Mouse (Mus musculus): ENCODE results near the gene Rspry1. TPM values are rescaled to one million over a fixed set of nuclear protein-coding genes. Genes with fewer than 3 reads are reported as not detected.
A peak's percentile ranks its signal among the peaks of the same experiment; 100 is the strongest.

The Rspry1 gene
- polyA plus RNA-seq, 2 experiments: 6.2 to 15.8 TPM

DNA sequence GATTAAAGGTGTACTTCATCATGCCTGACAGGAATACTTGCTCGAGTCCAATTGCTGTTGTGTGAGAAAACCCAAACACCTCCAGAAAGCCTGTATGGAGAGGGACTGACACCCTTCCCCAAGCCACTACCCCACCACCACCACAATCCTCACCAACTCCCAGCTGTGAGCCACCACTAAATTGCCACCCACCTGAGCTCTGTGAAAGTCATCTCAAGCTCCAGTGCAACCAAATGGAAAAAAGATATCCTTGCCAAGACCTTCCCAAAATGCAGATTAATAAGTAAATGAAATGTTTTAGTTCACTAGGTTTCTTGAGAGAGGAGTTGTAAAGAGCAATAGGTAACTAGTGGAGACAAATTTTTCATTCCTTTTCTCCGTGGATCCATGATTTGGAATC is 63.0 kb downstream of the Rspry1 start:
- Histone ChIP-seq H3K36me3 (replicated peaks; ENCODE audit: control insufficient read depth, insufficient read depth, low read depth) (no peaks in the 10 kb centered on the region), H3K4me2 (ENCODE audit: low read depth) (no peak overlapping the region), H3K9ac (replicated peaks) (no peak overlapping the region), H3K27ac (no peak overlapping the region), H3K4me3 (ENCODE audit: insufficient read depth in 1 of 2, low read depth in 2 of 2, low read length in 2 of 2) (no peak overlapping the region), H3K4me1 (replicated peaks; ENCODE audit: control insufficient read depth in 2 of 2, insufficient read depth in 2 of 2, low read length in 1 of 2) (peaks cover 8 to 9% of the 10 kb centered on the region in 2 experiments), H3K9me3 (ENCODE audit: control insufficient read depth, low read length) (no peaks in the 10 kb centered on the region), H3K27me3 (ENCODE audit: control insufficient read depth, insufficient read depth, low read length) (no peaks in the 10 kb centered on the region)
- TF ChIP-seq CTCF (IDR thresholded peaks at IDR 0.05; ENCODE audit: low read depth) (no peak), EP300 (IDR thresholded peaks at IDR 0.05; ENCODE audit: low read depth) (no peak)
- DNase-seq (ENCODE audit: low read depth in 3 of 3, low spot score in 3 of 3) (no peak), ATAC-seq (ENCODE audit: insufficient read depth) (no peak)
- 49% methylated on average over 2 of the region's 2 CpGs for WGBS (ENCODE audit: insufficient replicate concordance)

DNA sequence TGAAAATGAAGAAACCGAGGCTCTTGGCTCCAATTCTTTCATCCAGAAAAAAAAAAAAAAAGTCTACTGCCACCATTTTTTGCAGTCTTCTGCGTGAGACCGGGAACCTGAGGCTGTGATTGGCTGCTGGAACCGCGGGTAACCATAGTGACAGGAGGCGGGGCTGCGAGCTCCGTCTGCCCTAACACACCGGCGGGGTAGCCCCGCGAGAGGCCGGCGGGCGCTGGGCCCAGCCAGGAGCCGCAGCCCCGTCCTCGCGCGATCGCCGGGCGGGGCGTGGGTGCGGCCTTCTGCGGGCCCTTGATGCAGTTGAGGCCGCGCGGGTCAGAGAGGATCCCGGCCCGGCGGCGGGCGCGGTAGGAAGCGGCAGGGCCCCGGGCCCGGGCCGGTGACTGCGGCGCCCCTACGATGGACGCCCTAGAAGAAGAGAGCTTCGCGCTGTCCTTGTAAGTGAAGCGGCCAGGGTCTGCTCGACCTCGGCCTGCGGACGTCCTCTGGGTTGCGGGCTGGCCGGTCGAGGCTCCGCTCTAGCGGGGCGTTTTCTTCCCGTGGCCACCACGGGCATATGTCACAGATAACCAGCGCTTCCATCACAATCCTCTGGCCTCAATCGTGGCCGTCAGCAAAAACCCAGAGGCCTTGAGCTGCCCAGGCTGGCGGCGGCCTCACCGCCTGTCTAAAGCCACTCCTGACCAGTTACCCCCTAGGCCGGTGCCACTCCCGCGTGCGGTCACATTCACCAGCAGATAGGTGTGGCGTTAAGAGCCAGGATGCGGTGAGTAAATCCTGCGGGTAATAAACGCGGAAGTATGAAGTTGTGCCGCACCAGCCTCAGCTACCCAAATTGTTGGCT is 64.9 kb downstream of the Rspry1 start, which contains the start of gene Arl2bp:
TSS of gene Arl2bp (plus strand) at position 145 of the 853 bp plus-strand sequence.
- Histone ChIP-seq H3K9me3 (ENCODE audit: control insufficient read depth, low read length) (no peaks in the 10 kb centered on the region), H3K4me1 (replicated peaks; ENCODE audit: control insufficient read depth in 2 of 2, insufficient read depth in 2 of 2, low read length in 1 of 2) (peaks cover 8 to 9% of the 10 kb centered on the region in 2 experiments), H3K36me3 (replicated peaks; ENCODE audit: control insufficient read depth, insufficient read depth, low read depth) (peaks cover 6% of the 10 kb centered on the region; the same call in 1 of the 2 replicates), H3K4me2 (ENCODE audit: low read depth) (peak within 1 kb of the TSS; percentile 90), H3K27me3 (ENCODE audit: control insufficient read depth, insufficient read depth, low read length) (no peaks in the 10 kb centered on the region), H3K9ac (replicated peaks) (peak within 1 kb of the TSS; percentile 93), H3K27ac (peak within 1 kb of the TSS; percentile 72), H3K4me3 (ENCODE audit: insufficient read depth in 1 of 2, low read depth in 2 of 2, low read length in 2 of 2) (peak within 1 kb of the TSS; percentile 77 to 93)
- TF ChIP-seq CTCF (IDR thresholded peaks at IDR 0.05; ENCODE audit: low read depth) (no peak; the same call in 1 of the 2 replicates), EP300 (IDR thresholded peaks at IDR 0.05; ENCODE audit: low read depth) (no peak)
- ATAC-seq (ENCODE audit: insufficient read depth): peak; percentile 98
- peak; percentile 89 to 90 (median 89) for DNase-seq (ENCODE audit: low read depth in 3 of 3, low spot score in 3 of 3)
- WGBS (ENCODE audit: insufficient replicate concordance): under 1% methylated on average over 74 of the region's 74 CpGs

DNA sequence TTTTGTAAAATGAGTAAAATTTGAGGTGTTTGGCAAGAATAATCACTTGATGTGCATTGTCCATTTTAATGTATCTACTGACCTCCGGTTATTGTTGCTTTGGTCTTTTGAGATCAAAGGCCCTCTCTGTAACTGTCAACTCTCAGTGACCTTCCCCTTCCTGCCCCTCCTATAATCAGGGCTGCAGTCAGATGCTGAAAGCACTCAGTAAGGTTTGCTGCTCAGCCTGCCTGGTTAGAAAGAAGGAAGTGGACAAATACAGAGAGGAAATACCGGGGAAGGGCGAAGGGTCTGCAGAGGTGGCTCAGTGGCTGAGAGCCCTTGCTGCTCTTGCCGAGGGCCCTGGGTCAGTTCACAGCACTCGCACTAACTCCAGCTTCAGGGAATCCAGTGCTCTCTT is 72.6 kb downstream of the Rspry1 start:
- Histone ChIP-seq H3K9me3 (ENCODE audit: control insufficient read depth, low read length) (no peaks in the 10 kb centered on the region), H3K4me2 (ENCODE audit: low read depth) (no peak overlapping the region), H3K27me3 (ENCODE audit: control insufficient read depth, insufficient read depth, low read length) (no peaks in the 10 kb centered on the region), H3K36me3 (replicated peaks; ENCODE audit: control insufficient read depth, insufficient read depth, low read depth) (peaks cover 6% of the 10 kb centered on the region), H3K27ac (no peak overlapping the region), H3K9ac (replicated peaks) (no peak overlapping the region), H3K4me3 (ENCODE audit: insufficient read depth in 1 of 2, low read depth in 2 of 2, low read length in 2 of 2) (no peak overlapping the region), H3K4me1 (replicated peaks; ENCODE audit: control insufficient read depth in 2 of 2, insufficient read depth in 2 of 2, low read length in 1 of 2) (no peaks in the 10 kb centered on the region)
- DNase-seq (ENCODE audit: low read depth in 3 of 3, low spot score in 3 of 3): no peak
- WGBS (ENCODE audit: insufficient replicate concordance): 40% methylated on average over 5 of the region's 5 CpGs
- TF ChIP-seq EP300 (IDR thresholded peaks at IDR 0.05; ENCODE audit: low read depth): no peak
- TF ChIP-seq CTCF (IDR thresholded peaks at IDR 0.05; ENCODE audit: low read depth): no peak
- ATAC-seq (ENCODE audit: insufficient read depth): no peak

DNA sequence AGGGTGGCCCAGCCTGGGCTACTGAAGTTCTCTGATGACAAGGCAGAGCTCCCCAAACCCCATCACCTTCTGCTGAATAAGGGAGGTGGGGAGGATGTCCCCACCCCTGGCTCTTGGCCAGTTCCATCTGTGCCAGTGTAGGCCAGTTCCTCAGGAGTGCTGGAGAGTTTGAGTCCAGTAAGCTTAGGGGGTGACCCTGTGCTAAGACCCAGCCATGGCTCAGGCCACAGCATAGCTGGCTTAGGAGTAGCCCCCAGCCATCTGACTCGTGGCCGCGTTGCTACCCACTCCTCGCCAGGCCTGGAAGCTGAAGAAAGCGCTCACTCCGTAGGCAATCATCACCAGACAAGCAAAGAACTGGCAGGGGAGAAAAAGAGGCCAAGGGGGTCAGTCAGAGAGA is 74.2 kb downstream of the Rspry1 start:
- no peak overlapping the region for H3K4me2 ChIP-seq (ENCODE audit: low read depth)
- TF ChIP-seq CTCF (IDR thresholded peaks at IDR 0.05; ENCODE audit: low read depth) (no peak), EP300 (IDR thresholded peaks at IDR 0.05; ENCODE audit: low read depth) (no peak)
- H3K4me3 ChIP-seq (ENCODE audit: insufficient read depth in 1 of 2, low read depth in 2 of 2, low read length in 2 of 2): no peak overlapping the region
- WGBS (ENCODE audit: insufficient replicate concordance): 77% methylated on average over 6 of the region's 6 CpGs
- DNase-seq (ENCODE audit: low read depth in 3 of 3, low spot score in 3 of 3): no peak
- H3K9me3 ChIP-seq (ENCODE audit: control insufficient read depth, low read length): no peaks in the 10 kb centered on the region; the same call in 1 of the 2 replicates
- no peaks in the 10 kb centered on the region for H3K27me3 ChIP-seq (ENCODE audit: control insufficient read depth, insufficient read depth, low read length)
- no peaks in the 10 kb centered on the region for H3K4me1 ChIP-seq (replicated peaks; ENCODE audit: control insufficient read depth in 2 of 2, insufficient read depth in 2 of 2, low read length in 1 of 2)
- H3K27ac ChIP-seq: no peak overlapping the region
- no peak for ATAC-seq (ENCODE audit: insufficient read depth)
- H3K9ac ChIP-seq (replicated peaks): no peak overlapping the region
- peaks cover 3% of the 10 kb centered on the region for H3K36me3 ChIP-seq (replicated peaks; ENCODE audit: control insufficient read depth, insufficient read depth, low read depth)

DNA sequence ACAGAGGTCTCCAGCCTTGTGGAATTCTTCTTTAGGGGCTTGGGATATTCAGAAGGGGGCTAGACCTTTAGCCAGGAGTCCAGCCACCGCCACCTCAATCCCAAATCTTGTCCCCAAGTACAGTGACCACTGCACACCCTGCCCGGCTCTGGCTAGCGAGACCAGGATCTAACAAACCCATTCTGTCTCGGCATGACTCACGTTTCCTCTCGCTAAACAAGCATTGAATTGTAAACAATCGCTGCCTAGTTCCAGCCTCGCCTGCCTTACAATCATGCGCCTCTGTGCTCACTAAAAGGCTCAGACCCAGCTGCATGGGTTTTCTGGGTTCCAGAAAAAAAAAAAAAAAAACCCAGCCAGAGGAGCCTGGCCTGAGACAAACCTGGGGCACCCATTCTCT is 76.8 kb downstream of the Rspry1 start:
- H3K27ac ChIP-seq: no peak overlapping the region
- no peaks in the 10 kb centered on the region; the same call in 1 of the 2 replicates for H3K9me3 ChIP-seq (ENCODE audit: control insufficient read depth, low read length)
- TF ChIP-seq CTCF (IDR thresholded peaks at IDR 0.05; ENCODE audit: low read depth): no peak
- H3K4me2 ChIP-seq (ENCODE audit: low read depth): no peak overlapping the region
- ATAC-seq (ENCODE audit: insufficient read depth) (no peak), DNase-seq (ENCODE audit: low read depth in 3 of 3, low spot score in 3 of 3) (no peak)
- H3K36me3 ChIP-seq (replicated peaks; ENCODE audit: control insufficient read depth, insufficient read depth, low read depth): no peaks in the 10 kb centered on the region; the same call in 1 of the 2 replicates
- 37% methylated on average over 9 of the region's 9 CpGs for WGBS (ENCODE audit: insufficient replicate concordance)
- H3K9ac ChIP-seq (replicated peaks): no peak overlapping the region
- no peaks in the 10 kb centered on the region for H3K4me1 ChIP-seq (replicated peaks; ENCODE audit: control insufficient read depth in 2 of 2, insufficient read depth in 2 of 2, low read length in 1 of 2)
- no peak overlapping the region for H3K4me3 ChIP-seq (ENCODE audit: insufficient read depth in 1 of 2, low read depth in 2 of 2, low read length in 2 of 2)
- no peaks in the 10 kb centered on the region for H3K27me3 ChIP-seq (ENCODE audit: control insufficient read depth, insufficient read depth, low read length)

Data from liver, embryonic 14.5 days (tissue).